Mouse (Mus musculus): Measurements from ENCODE around the gene Gm13090.

Gene Gm13090

DNA sequence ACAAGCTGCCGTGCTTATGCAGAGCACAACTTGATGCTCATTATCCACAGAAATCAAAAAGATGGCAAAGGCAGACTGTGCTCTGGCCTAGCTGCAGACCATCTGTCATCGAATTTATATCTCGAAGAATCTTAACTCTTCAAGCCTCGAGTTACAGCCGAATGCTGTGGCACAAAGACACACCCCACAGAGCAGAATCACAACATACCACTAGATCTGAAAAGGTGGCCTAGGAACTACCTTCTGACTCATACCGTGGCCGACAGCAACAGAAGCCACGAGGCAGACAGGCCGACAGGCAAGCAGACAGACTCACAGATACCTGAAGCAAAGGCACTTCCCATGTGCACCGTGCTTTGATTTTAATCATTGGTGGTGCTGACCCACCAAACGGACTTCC, 14.3 kb downstream of the Gm13090 start:
- DNase-seq: no peak

GRCm38 (mm10) chr4:151104147-151104546, 14.8 kb downstream of the Gm13090 start:
- no peak for DNase-seq

GRCm38 (mm10) chr4:151105886-151106285, 16.5 kb downstream of the Gm13090 start:
- no peak for DNase-seq

DNA sequence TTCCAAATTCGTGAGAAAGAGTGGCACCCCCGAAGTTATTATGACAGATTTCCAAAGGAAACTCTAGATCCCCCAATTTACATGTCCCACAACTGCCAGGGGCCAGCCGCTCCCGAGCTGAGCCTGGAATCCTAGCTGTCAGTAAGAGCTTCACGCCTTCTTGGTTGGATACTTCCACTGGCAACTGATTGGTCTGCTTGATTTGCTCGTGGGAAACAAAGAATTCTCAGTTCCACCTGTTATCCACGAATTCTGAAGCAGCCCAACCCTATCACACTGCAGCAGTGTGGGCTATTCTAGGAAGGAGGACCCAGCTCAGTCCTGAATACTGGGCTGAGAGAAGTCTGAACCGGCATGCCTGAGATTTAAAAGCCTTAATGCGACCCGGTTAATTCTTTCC, 17.1 kb downstream of the Gm13090 start:
- no peak for DNase-seq

DNA sequence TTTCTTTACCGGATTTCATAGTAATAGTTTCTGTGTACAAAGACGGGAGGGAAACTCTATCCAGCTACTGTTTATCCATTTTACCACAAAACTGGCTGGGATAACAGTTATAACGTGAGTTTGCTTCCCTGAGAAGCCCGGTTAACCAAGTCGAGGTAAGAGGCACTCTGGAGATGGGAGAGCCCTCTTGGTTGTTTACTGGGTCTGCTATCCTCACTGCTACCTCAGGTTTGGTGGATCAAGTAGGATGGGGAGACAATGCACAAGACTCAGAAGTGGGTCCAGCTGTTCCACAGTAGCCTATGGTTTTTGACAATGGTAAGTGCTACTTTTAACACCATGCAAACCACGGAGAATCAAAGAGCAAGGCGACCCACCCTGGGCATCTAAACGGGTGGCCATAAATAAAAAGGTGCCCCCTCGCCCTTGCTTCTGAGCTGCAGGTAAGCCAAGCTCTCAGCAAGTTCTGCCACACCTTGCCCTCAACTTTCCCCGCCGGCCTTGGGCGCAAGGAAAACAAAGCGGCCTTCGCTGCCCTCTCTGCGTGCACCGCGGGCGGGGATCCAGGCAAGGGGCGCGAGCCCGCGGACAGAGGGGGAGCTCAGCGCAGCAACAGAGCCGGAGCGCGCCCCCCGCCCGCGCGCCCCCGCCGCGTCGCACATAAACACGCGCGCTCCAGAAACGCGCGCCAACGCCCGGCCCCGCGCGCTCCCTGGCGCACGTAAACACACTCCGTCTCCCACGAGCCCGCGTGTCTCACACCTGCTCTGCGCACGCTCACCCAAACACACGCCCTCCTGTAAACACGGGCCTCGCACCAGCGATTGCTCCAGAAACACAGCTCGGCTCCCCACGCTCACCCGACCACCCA, 18.0 kb downstream of the Gm13090 start:
- peak; percentile 21 for DNase-seq

- peak; percentile 93 for DNase-seq
Observed at GRCm38 (mm10) chr4:151108028-151108771, 18.8 kb downstream of the Gm13090 start.

GRCm38 (mm10) chr4:151108834-151109241, 19.5 kb downstream of the Gm13090 start:
- no peak for DNase-seq

GRCm38 (mm10) chr4:151111226-151111625, 21.9 kb downstream of the Gm13090 start:
- DNase-seq: no peak

DNA sequence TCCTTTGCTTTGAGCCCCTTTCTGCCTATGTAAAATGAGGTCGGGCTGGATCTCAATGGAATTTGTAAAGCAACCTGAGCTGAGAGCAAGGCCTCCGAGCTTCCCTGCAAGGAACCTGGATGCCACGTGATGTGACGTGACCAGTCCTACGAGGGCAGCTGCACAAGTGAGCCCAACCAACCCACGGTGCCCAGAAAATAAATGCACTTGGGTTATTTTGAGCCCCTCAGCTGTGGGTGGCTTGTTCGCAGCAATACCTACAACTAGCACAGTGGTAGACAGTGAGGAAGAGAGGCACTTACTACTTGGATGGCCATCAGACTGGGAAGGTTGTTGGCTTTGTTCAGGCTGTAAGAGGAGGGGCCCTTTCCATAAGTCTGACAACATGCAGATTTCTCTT, 25.2 kb downstream of the Gm13090 start:
- DNase-seq: no peak

DNA sequence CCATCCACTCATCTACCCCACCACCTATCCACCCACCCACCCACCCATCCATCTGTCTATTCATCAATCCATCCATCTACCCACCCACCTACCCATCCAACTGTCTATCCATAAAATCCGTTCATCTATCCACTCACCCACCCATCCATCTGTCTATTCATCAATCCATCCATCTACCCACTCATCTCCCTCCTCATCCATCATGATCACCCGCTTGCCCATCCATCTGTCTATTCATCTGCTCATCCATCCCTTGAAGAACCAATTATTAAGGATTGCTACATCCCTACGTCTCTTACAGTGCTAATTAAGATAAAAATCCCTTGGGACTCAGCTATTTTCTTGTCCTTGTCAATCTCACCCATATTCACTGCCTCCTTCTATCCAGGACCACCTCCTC, 29.5 kb downstream of the Gm13090 start:
- DNase-seq: no peak

DNA sequence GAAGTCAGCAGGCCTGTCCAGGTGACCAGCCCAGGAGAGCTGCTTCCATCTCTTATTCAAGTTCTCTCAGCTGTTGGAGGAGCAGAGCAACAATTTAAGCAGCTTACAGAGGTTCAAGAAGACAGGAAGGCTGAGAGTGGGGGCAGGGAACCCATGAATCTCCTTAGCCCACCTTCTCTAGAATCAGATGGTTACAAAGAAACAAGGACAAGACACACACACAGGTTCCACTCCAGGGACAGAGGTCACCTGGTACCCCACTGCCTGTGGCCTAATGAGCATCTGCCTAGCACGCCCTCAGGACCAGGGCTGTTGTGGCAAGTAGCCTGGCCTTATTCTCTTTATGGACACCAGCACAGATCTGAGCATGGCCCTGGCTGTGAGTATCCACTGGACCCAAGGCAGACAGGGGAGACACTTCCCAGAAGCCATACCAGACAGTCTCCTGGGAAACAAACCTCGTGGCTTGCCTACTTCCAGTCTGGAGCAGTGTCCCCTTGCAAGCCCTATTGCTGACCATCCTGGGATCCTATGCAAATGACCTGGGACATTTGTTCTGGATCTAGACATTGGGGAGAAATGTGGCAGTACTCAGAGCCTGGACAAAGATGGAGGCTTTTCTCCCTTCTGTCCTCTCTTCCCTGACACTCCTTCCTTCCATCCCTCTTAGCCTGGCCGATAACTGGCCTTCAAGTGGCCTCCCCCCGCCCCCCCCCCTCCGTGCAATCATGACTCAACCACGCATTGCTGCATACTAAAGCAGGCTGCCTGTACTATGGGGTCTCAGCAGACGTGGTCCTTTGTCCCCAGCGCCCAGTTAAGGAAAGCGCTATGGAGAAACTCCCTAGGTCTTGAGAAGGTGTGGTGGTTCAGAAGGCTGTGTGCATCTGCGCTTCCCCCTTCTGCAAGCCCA, 38.5 kb downstream of the Gm13090 start:
- DNase-seq: no peak

DNA sequence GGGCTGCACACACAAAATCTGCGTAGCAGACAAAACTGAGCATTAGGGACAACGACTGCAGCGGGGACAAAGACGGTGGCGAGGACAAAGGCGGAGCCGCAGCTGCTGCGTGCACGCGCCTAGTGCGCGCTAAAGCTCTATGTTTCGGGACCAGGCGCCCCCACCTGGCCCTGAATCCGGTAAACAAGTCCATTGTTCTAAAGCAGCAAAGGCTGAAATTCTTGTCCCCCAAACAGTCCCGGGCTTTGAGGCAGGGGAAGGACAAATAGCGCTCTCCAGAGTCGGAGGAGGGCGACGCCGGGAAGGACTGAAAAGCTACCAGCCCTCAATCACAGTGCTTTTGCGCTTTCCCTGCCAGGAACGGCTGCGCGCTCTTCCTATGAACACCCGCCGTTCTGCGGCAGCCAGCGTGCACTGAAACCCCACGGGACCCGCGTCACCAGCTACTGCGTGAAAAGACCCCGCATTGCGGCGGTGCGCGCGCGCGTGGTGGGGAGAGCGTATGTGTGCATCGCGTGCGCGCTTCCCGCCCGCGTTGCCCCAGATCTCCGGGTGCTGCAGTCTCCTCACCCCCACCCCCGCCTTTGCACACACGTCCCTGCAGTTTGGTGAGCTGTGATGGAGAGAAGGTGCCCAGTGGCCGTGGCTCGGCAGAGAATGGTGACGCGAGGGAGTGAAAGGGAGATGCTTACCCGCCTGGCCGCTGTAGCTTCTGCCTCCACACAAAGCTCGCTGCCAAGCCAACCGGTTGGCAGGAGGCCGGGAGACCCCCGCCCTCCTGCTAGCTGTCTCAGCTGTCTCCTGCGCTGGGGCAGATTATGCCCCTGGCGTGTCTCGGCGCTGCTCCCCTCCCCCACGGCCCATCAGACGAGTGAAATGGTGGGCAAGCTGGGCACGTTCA, 39.5 kb downstream of the Gm13090 start:
- DNase-seq: peak; percentile 72

GRCm38 (mm10) chr4:151129725-151130557, 40.6 kb downstream of the Gm13090 start:
- no peak for DNase-seq

GRCm38 (mm10) chr4:151130756-151131490, 41.6 kb downstream of the Gm13090 start:
- DNase-seq: no peak

DNA sequence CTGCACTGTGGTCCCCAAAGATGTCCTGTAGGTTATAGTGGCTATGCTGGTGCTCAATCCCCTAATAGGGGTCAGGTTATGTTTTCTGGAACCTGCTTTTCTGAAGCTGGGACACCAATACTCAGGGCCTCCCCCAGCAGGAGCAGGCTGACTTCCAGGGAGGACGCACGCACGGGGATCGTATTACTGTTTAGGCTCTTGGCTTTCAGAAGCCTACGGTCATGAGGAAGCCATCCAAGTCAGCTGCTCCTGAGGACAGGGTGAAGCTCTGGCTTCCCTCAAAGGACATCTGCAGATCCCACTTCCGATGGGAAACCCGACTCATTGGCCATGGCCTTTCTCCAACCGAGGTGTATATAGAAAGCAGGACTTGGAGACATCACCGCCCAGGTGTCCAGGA, 43.1 kb downstream of the Gm13090 start:
- DNase-seq: no peak

GRCm38 (mm10) chr4:151133760-151134159, 44.4 kb downstream of the Gm13090 start:
- no peak for DNase-seq

- DNase-seq: no peak
Observed at GRCm38 (mm10) chr4:151135491-151135890, 46.1 kb downstream of the Gm13090 start.

GRCm38 (mm10) chr4:151137701-151138100, 48.3 kb downstream of the Gm13090 start:
- no peak for DNase-seq

DNA sequence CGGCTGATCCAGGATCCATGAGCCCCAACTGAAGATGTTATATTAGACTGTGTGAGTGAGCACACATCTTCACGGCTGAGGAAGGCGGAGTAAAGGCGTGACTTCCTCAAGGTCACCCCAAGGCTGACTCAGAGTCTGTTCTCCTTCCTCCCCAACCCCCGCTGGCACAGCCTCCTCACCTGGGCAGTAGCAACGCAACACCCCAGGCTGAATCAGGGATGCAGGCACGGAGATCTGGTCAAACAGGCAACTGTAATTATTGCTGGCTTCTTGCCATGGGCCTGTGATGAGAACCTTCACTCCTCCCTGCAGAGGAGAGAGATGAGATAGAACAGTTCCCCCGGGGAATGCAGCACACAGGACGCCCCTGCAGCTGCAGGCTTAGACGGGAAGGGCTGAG, 48.8 kb downstream of the Gm13090 start:
- DNase-seq: no peak

DNA sequence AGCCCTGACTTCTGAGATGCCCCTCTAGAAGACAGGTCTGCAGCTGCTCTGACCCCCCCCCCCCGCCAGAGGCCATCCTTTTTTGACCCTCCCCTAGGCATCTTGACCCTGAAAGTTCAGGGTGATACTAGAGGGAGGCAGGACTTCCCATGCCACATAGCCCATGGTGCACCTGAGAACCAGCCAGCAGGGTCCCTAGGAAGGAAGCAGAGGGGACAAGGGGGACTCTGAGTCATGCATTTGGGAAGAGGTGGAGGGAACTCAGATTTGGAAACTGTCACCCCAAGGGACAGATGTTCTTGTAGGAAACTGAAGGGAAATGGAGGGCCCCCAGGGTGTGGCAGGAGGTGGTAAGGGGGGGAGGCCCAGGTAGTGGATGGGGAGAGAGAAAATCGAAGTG, 49.2 kb downstream of the Gm13090 start:
- no peak for DNase-seq

All from kidney, postnatal 10 days (tissue).